Mouse (Mus musculus): ENCODE measurements around the gene U2af2. TPM values are rescaled to one million over a fixed set of nuclear protein-coding genes. Genes with fewer than 3 reads are reported as not detected.

U2af2 gene
- polyA plus RNA-seq, 1 experiment = 159 TPM

DNA sequence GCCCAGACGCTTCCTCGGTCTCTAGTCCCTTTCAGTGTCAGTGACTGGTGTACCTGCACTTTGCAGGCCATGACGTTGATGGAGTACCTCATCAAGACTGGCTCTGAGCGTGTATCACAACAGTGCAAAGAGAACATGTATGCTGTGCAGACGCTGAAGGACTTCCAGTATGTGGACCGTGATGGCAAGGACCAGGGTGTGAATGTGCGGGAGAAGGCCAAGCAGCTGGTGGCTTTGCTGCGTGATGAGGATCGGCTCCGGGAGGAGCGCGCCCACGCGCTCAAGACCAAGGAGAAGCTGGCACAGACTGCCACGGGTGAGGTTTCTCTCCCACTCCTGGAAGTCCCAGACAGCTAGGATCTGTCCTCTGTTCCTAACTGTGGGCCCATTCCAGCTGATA, 27.9 kb downstream of the U2af2 start:
- H3K4me2 ChIP-seq (ENCODE audit: low read depth) = no peak overlapping the region
- H3K4me3 ChIP-seq = no peak overlapping the region
- no peak overlapping the region for H3ac ChIP-seq (ENCODE audit: control insufficient read depth, insufficient read length)
- H3K27me3 ChIP-seq (ENCODE audit: control insufficient read depth, insufficient read depth, insufficient read length) = no peaks in the 10 kb centered on the region
- TF ChIP-seq CEBPB (IDR thresholded peaks at IDR 0.05; ENCODE audit: insufficient read depth, poor library complexity, severe bottlenecking) (no peak), TCF3 (IDR thresholded peaks at IDR 0.05; ENCODE audit: insufficient read length, low read depth) (no peak), E2F4 (IDR thresholded peaks at IDR 0.05; ENCODE audit: insufficient read depth) (no peak), POLR2AphosphoS2 (IDR thresholded peaks at IDR 0.05; ENCODE audit: insufficient read length, low read depth) (no peak), MAX (IDR thresholded peaks at IDR 0.05; ENCODE audit: low read depth) (no peak), USF1 (IDR thresholded peaks at IDR 0.05; ENCODE audit: low read depth) (no peak), SRF (IDR thresholded peaks at IDR 0.05; ENCODE audit: control insufficient read depth, insufficient read length, low read depth) (no peak), MYOG (IDR thresholded peaks at IDR 0.05; ENCODE audit: control insufficient read depth in 1 of 3, insufficient read depth in 1 of 3, insufficient read length in 2 of 3, low read depth in 2 of 3) (no peak), MYOD1 (IDR thresholded peaks at IDR 0.05; ENCODE audit: control insufficient read depth in 1 of 3, insufficient read length in 2 of 3, low read depth in 2 of 3) (no peak), POLR2A (IDR thresholded peaks at IDR 0.05; ENCODE audit: insufficient read length, low read depth) (no peak), TCF12 (IDR thresholded peaks at IDR 0.05; ENCODE audit: insufficient read depth, poor library complexity, severe bottlenecking) (no peak), REST (IDR thresholded peaks at IDR 0.05; ENCODE audit: insufficient read depth, insufficient read length) (no peak)
- peaks cover 52% of the 10 kb centered on the region for H3K79me2 ChIP-seq (ENCODE audit: control insufficient read depth, insufficient read depth)
- H3K36me3 ChIP-seq (ENCODE audit: control insufficient read depth, insufficient read depth) = peaks cover 17% of the 10 kb centered on the region

DNA sequence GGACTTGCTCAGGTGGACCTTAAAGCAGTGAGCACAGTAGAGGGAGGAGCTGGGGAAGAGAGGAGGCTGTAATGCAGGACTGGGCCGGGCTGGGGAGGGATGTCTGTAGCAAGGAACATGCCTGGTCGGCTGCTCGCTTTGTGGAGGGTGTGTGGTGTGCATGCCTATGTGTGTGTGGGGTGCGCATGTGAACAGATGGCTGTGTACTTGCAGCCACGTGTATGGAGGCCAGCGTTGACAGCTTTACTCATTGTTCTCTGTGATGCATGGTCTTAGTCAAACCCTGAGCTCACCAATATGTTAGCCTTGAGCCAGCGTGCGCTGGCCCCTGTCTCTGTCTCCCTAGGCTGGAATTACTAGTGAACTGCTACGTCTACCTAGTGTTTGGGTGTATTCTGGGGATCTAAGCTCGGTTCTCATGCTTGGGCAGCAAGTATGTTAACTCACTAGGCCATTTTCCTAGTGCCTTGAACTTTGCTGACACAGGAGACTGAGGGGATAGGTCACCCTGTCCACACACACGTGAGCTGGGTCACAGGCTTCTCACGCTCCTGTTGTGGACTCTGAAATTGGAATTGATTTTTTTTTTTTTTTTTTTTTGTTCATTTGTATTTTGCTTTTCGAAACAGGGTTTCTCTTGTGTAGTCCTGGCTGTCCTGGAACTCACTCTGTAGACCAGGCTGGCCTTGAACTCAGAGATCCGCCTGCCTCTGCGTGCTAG, 29.2 kb downstream of the U2af2 start:
- Histone ChIP-seq H3K4me2 (ENCODE audit: low read depth) (no peak overlapping the region), H3K79me2 (ENCODE audit: control insufficient read depth, insufficient read depth) (peaks cover 38% of the 10 kb centered on the region), H3ac (ENCODE audit: control insufficient read depth, insufficient read length) (no peak overlapping the region), H3K36me3 (ENCODE audit: control insufficient read depth, insufficient read depth) (peaks cover 17% of the 10 kb centered on the region), H3K27me3 (ENCODE audit: control insufficient read depth, insufficient read depth, insufficient read length) (no peaks in the 10 kb centered on the region), H3K4me3 (no peak overlapping the region)
- TF ChIP-seq MYOG (IDR thresholded peaks at IDR 0.05; ENCODE audit: control insufficient read depth in 1 of 3, insufficient read depth in 1 of 3, insufficient read length in 2 of 3, low read depth in 2 of 3) (no peak), E2F4 (IDR thresholded peaks at IDR 0.05; ENCODE audit: insufficient read depth) (no peak), USF1 (IDR thresholded peaks at IDR 0.05; ENCODE audit: low read depth) (no peak), TCF3 (IDR thresholded peaks at IDR 0.05; ENCODE audit: insufficient read length, low read depth) (no peak), TCF12 (IDR thresholded peaks at IDR 0.05; ENCODE audit: insufficient read depth, poor library complexity, severe bottlenecking) (no peak), SRF (IDR thresholded peaks at IDR 0.05; ENCODE audit: control insufficient read depth, insufficient read length, low read depth) (no peak), CEBPB (IDR thresholded peaks at IDR 0.05; ENCODE audit: insufficient read depth, poor library complexity, severe bottlenecking) (no peak), POLR2A (IDR thresholded peaks at IDR 0.05; ENCODE audit: insufficient read length, low read depth) (no peak), MAX (IDR thresholded peaks at IDR 0.05; ENCODE audit: low read depth) (no peak)

DNA sequence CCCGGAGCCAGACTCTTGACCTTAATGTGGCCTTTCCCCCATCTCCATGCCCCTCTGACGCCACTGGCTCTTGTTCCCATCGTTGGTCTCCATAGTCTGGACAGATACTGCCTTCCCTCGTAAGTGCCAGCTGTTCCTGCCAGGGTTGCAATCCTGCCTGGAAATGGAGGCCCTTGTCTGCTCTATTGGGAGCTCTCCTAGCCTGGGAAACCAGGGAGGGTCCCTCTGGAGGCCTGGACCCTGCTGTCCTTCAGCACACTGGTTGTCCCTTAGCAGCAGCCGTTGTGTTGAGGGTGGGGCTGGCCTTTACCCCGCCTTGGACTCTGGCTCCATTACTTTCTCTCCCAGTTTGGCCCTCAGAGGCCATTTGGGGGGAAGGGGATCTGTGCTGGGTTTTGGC, 30.4 kb downstream of the U2af2 start:
- TF ChIP-seq POLR2A (IDR thresholded peaks at IDR 0.05; ENCODE audit: insufficient read length, low read depth) = no peak
- no peak for TF ChIP-seq E2F4 (IDR thresholded peaks at IDR 0.05; ENCODE audit: insufficient read depth)
- no peak for TF ChIP-seq MYOD1 (IDR thresholded peaks at IDR 0.05; ENCODE audit: control insufficient read depth in 1 of 3, insufficient read length in 2 of 3, low read depth in 2 of 3)
- no peak for TF ChIP-seq TCF12 (IDR thresholded peaks at IDR 0.05; ENCODE audit: insufficient read depth, poor library complexity, severe bottlenecking)
- no peak for TF ChIP-seq MAX (IDR thresholded peaks at IDR 0.05; ENCODE audit: low read depth)
- no peak for TF ChIP-seq CEBPB (IDR thresholded peaks at IDR 0.05; ENCODE audit: insufficient read depth, poor library complexity, severe bottlenecking)
- TF ChIP-seq POLR2AphosphoS2 (IDR thresholded peaks at IDR 0.05; ENCODE audit: insufficient read length, low read depth) = no peak
- no peak for TF ChIP-seq USF1 (IDR thresholded peaks at IDR 0.05; ENCODE audit: low read depth)
- TF ChIP-seq REST (IDR thresholded peaks at IDR 0.05; ENCODE audit: insufficient read depth, insufficient read length) = no peak
- no peak for TF ChIP-seq SRF (IDR thresholded peaks at IDR 0.05; ENCODE audit: control insufficient read depth, insufficient read length, low read depth)
- TF ChIP-seq TCF3 (IDR thresholded peaks at IDR 0.05; ENCODE audit: insufficient read length, low read depth) = no peak
- TF ChIP-seq MYOG (IDR thresholded peaks at IDR 0.05; ENCODE audit: control insufficient read depth in 1 of 3, insufficient read depth in 1 of 3, insufficient read length in 2 of 3, low read depth in 2 of 3) = no peak
- H3K36me3 ChIP-seq (ENCODE audit: control insufficient read depth, insufficient read depth) = peaks cover 17% of the 10 kb centered on the region
- no peak overlapping the region for H3K4me2 ChIP-seq (ENCODE audit: low read depth)
- H3K4me3 ChIP-seq = no peak overlapping the region
- H3K27me3 ChIP-seq (ENCODE audit: control insufficient read depth, insufficient read depth, insufficient read length) = no peaks in the 10 kb centered on the region
- no peak overlapping the region for H3ac ChIP-seq (ENCODE audit: control insufficient read depth, insufficient read length)
- H3K79me2 ChIP-seq (ENCODE audit: control insufficient read depth, insufficient read depth) = peaks cover 32% of the 10 kb centered on the region

DNA sequence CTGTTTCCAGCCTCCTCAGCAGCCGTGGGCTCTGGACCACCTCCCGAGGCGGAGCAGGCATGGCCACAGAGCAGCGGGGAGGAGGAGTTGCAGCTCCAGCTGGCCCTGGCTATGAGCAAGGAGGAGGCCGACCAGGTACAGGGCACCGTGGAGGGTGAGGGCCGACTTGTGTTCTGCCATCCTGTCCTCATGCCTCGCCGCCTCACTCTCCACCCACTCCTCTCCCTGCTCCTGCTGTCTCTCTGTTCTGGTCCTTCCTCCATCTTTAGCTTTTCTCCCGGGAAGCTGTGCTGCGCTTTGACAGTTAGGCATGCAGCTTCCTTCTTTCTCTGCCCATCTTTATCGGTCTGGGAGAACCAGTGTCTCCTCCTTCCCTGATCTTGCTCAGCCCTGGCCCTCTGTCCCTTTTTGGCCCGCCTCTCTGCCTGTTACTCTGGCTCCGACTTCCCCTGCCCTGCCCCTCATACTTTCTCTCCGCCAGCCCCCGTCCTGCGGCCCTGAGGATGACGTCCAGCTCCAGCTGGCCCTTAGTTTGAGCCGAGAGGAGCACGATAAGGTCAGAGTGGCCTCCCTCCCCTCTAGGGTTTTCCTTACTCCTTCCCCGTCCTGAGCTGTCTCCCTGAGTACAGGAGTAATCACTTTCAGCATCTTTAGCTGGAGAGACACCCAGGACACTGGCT, 31.0 kb downstream of the U2af2 start:
- H3K27me3 ChIP-seq (ENCODE audit: control insufficient read depth, insufficient read depth, insufficient read length) = no peaks in the 10 kb centered on the region
- no peak for TF ChIP-seq USF1 (IDR thresholded peaks at IDR 0.05; ENCODE audit: low read depth)
- peak; percentile 15 for TF ChIP-seq POLR2AphosphoS2 (IDR thresholded peaks at IDR 0.05; ENCODE audit: insufficient read length, low read depth)
- TF ChIP-seq POLR2A (IDR thresholded peaks at IDR 0.05; ENCODE audit: insufficient read length, low read depth) = no peak
- no peak overlapping the region for H3K4me2 ChIP-seq (ENCODE audit: low read depth)
- H3ac ChIP-seq (ENCODE audit: control insufficient read depth, insufficient read length) = no peak overlapping the region
- H3K4me3 ChIP-seq = no peak overlapping the region
- H3K79me2 ChIP-seq (ENCODE audit: control insufficient read depth, insufficient read depth) = peaks cover 27% of the 10 kb centered on the region
- peaks cover 17% of the 10 kb centered on the region for H3K36me3 ChIP-seq (ENCODE audit: control insufficient read depth, insufficient read depth)
